Mouse (Mus musculus) bone marrow, adult 2 months (tissue): ENCODE measurements at regions not wholly inside any gene's neighbourhood (a gene's known extent, or its start where the extent isn't known, plus 50 kb on each side); places are given as distances from the start of the nearest gene placed in this dataset.

Source experiments
- CTCF ChIP-seq: fragments of 200-500 bp; IDR thresholded peaks from 2 replicates; pipeline ENCODE4 v1.5.1; 2011; ENCODE audit warnings: low read length, control low read depth; ENCODE audit not compliant: control insufficient read depth, insufficient read depth
- POLR2A ChIP-seq: fragments of 200-500 bp; IDR thresholded peaks from 2 replicates; pipeline ENCODE4 v1.6.1; 2011; ENCODE audit warnings: low read depth, mild to moderate bottlenecking, control low read depth, low read length, borderline replicate concordance; ENCODE audit not compliant: control insufficient read depth

- TF ChIP-seq CTCF (no peak), POLR2A (no peak)
Measured at GRCm38 (mm10) chr16:78170627-78171605, 130.4 kb upstream of the Cxadr start.
